Mouse (Mus musculus) layer of hippocampus, adult 2 months (tissue): Measurements from ENCODE around the gene Ddx5. TPM values are rescaled to one million over a fixed set of nuclear protein-coding genes. Genes with fewer than 3 reads are reported as not detected.
"Not testable (repeated sequence)": the region's sequence is repeated elsewhere in the genome, so short reads cannot be mapped to it uniquely, and the experiment has no call there.

Experiments
- DNase-seq, 2 experiments: peaks; one replicate each; pipeline ENCODE4 v3.0.0; 2022; ENCODE audit warnings: low spot score in 2 of 2
- H3K27ac ChIP-seq: fragments of 200-600 bp; 2 replicates; pipeline ENCODE4 v1.8.1; 2022
- H3K4me3 ChIP-seq: fragments of 200-600 bp; 2 replicates; pipeline ENCODE4 v1.8.1; 2022; ENCODE audit warnings: mild to moderate bottlenecking
- CTCF ChIP-seq: fragments of 200-600 bp; conservative IDR thresholded peaks from 2 replicates; pipeline ENCODE4 v1.8.1; 2022; ENCODE audit warnings: antibody characterized with exemption, mild to moderate bottlenecking, moderate library complexity
- total RNA-seq, 2 experiments: library from RNA; stranded (reverse); gene quantifications; 2 replicates each; pipeline ENCODE4 v1.2.3; 2021

Ddx5 gene
- total RNA-seq, 2 experiments from 2014 or later = 779 to 834 TPM

DNA sequence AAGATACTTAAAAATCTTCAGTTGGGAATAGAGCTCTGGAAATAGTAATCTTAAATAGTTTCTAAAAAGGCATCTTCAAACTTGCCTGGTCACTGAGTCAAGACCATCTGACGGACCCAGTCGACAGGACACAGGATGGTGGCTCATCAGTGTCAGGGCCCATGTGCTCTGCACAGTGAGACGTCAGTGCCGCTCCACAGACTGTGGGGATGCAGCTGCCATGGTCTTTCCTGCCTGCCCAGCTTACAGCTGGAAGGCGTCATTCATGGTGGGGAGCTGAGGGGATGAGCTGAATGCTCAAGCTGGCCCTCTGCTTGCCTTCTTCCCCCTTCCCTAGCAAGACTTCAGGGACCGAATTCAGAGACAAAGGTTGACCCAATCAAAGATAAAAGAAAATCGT lies 27.3 kb upstream of the Ddx5 start:
- Histone ChIP-seq H3K27ac (peak overlapping the region; percentile 24; the same call in 1 of the 2 replicates), H3K4me3 (no peak overlapping the region)
- no peak for TF ChIP-seq CTCF
- DNase-seq = no peak

DNA sequence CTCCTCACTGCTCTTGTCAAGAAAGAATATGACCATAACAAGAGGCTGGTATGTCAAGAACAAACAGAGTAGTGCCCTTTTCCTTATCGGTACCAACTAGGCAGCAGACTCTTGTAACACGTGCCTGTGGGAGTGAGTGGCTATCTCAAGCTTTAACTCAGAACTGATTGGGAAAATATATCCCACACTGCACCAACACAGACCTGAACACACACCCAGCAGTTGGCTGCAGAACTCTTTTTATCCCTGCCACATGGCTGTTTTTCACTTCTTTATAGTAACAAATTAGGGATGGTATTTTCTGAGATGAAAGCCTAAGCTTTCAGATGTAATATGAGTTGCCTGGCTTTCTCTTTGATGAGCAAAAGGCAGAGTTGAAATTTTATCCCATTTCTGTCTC lies 26.8 kb upstream of the Ddx5 start:
- Histone ChIP-seq H3K27ac (peak overlapping the region; percentile 62), H3K4me3 (no peak overlapping the region)
- no peak for DNase-seq
- TF ChIP-seq CTCF = no peak

DNA sequence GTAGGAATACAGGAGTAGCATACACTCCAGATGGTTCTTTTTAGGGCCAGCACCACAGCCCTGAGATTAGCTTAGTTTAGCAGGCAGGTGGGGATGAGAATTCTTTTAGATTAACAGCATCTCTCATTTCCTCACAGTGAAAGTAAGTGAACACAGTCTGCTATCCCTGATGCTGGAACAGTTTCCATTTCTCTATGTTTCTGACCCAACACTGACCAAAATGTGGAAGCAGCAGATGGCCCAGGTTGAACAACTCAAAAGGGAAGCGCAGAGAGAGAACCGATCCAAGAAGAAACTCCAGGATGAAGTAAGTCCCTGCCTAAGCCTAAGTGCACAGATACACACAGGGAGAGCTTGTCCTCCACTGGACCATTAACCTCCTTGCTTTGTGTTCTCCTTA lies 26.3 kb upstream of the Ddx5 start:
- TF ChIP-seq CTCF = no peak
- no peak for DNase-seq
- H3K27ac ChIP-seq = peak overlapping the region; percentile 62
- no peak overlapping the region for H3K4me3 ChIP-seq

DNA sequence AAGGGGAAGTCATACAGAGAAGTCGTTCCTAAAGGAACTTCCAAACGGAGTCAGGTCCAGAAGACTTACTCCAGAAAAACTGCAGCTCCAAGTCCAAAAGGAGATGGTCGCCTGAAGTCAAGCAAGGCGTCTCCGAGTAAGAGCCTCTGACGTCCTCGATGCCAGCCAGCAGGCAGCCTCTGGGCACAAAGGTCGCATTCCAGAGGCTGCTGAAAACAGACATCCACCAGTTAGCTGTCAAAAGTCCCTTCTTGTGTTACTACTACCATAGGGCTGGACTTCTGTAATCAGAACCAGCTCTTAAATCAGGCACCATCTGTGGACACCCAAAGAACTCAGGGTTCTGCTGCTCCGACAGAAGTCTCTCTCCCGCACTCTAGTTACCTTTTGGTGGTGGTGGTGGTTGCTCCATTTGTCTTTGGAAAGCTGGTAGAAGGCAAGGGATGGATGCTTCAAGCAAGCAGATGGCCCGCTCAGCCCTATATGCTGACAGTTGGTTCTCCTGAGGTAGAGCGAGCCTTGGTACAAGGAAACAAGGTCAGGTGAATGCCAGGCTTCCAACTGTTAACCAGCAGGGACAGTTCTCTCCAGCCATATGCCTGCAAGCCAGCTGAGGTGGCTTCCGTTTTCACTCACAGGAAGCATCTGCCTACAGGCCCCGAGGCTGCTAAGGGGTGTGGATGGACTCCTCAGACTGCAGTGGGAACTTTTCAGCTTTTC lies 25.8 kb upstream of the Ddx5 start:
- no peak for DNase-seq
- H3K4me3 ChIP-seq = no peak overlapping the region
- peak overlapping the region; percentile 62; the same call in 1 of the 2 replicates for H3K27ac ChIP-seq
- TF ChIP-seq CTCF = no peak

DNA sequence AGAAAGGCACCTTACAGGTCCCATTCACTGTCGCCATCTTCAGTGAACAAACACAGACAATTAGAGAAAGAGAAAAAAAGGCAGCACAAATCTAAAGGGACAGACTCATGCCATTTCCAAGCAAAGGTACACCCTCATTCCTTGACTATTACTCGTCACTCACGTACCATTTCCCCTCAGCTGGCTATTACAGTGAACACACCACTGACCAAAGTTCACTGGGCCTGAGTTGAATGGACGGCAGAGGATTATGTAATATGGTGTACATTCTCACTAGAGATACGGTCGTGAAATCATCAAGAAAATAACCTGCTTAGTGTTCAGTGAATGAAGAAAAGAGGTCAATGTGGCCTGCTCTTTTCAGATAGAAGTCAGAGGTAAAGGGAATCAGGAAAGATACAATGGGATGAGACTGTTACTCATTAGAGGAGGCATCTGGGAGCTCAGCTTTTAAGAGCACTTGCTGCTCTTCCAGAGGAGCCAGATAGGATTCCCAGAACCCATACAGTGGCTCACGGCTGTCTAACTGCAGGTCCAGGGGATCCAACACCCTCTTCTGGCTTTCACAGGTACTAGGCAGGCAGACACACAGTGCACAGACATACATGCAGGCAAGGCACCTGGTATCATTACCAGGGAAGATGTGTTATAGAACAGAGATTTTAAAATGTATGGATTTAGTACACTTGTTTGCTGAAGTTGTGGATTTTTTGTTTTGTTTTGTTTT lies 23.6 kb upstream of the Ddx5 start:
- no peak for DNase-seq
- H3K27ac ChIP-seq = no peak overlapping the region
- TF ChIP-seq CTCF = no peak
- no peak overlapping the region for H3K4me3 ChIP-seq

DNA sequence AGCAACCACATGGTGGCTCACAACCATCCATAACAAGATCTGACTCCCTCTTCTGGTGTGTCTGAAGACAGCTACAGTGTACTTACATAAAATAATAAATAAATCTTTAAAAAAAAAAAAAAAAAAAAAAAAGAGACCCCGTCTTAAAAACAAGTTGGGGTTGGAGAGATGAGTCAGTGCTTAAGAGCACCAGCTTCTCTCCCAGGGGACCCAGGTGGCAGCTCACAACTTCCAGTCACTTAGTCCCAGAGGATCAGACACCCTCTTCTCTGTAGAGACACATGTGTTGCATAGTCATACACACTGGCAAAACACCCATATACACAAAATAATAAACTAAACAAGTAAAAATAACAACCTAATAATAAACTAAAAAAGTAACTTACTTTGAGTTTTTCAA lies 18.5 kb upstream of the Ddx5 start:
- H3K4me3 ChIP-seq, H3K27ac ChIP-seq, DNase-seq: not testable (repeated sequence)

DNA sequence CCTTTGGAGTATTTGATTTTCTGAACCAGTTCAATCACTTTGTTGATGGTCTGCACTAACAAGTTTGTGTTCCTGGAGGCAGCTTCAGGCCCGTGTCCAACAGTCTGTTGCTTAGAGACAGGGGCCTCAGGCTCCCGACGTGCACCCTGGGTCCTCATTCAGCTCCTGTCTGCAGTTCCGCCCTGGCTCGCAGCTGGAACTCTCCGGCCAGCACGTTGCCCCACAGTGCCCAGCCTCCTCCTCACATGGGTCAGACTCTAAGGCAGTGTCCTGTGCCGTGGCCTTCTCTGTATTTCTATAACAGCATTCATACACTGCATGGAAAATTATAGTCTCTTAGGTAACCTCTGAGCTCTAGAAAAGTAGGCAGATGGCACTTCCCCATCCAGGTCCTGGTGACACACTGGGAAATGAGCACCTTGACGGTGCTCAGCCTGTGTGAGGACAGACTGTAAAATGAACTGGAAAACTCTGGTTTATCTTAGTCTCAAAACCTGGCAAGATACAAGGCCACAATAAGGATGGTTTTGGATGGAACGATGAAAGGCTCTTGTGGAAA lies 13.2 kb upstream of the Ddx5 start:
- TF ChIP-seq CTCF = no peak
- no peak for DNase-seq
- Histone ChIP-seq H3K27ac (peak overlapping the region; percentile 43; the same call in 1 of the 2 replicates), H3K4me3 (no peak overlapping the region)

DNA sequence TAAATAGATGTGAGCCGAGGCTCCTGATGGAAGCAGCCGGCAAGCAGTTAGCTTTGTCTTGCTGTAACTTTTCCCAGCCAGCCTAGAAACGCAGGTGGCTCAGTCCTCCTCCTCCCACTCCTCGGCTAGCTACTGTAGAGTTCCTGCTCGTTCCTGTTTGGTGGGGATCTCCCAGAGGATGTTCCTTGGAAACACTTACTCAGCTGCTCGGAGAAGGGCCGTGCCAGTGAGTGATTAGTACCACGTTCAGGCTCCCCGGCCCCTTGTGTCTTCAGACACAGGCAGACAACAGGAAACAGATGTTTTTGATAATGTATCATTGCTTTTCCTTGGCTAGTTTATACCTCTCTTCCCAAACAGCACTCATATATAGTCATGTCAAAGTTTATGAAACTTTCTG lies 6.7 kb upstream of the Ddx5 start:
- TF ChIP-seq CTCF = no peak
- Histone ChIP-seq H3K27ac (no peak overlapping the region), H3K4me3 (no peak overlapping the region)
- DNase-seq = no peak

DNA sequence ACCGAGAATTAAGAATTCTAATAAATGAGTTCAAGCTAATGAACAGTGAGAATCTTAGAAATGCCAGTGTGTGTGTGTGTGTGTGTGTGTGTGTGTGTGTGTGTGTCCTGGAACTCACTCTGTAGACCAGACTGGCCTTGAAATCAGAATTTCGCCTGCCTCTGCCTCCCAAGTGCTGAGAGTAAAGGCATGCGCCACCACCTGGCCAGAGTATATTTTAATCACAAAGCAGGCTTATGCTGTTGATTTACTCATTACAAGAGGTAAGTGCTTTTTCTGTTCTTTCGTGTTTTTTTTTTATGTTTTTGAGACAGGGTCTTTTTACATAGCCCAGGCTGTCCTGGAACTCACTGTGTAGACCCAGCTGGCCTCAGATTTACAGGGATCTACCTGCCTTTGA lies 4.9 kb upstream of the Ddx5 start:
- H3K27ac ChIP-seq = no peak overlapping the region
- no peak overlapping the region for H3K4me3 ChIP-seq
- no peak for DNase-seq
- TF ChIP-seq CTCF = no peak

DNA sequence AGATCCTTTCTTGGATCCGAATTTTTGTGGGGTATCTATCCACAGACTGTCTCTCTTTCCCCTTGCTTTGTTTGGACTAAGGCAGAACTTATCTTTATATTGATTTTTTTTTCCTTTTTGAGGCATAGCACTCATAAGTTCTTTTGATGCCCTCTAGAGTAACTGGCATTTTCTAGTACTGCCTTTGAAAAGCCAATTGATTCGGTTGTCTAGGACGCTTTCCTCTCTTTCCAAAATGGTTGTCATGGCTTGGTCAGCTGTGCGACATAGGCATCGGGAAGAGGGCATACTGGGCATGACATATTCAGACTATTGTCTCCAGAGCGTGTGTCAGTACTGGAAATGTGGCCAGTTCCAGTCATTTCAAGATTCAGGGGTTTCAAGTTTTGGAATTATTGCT lies 664 bp upstream of the Ddx5 start:
- Histone ChIP-seq H3K27ac (peak overlapping the region; percentile 100), H3K4me3 (peak overlapping the region; percentile 89)
- TF ChIP-seq CTCF = no peak
- DNase-seq = no peak

DNA sequence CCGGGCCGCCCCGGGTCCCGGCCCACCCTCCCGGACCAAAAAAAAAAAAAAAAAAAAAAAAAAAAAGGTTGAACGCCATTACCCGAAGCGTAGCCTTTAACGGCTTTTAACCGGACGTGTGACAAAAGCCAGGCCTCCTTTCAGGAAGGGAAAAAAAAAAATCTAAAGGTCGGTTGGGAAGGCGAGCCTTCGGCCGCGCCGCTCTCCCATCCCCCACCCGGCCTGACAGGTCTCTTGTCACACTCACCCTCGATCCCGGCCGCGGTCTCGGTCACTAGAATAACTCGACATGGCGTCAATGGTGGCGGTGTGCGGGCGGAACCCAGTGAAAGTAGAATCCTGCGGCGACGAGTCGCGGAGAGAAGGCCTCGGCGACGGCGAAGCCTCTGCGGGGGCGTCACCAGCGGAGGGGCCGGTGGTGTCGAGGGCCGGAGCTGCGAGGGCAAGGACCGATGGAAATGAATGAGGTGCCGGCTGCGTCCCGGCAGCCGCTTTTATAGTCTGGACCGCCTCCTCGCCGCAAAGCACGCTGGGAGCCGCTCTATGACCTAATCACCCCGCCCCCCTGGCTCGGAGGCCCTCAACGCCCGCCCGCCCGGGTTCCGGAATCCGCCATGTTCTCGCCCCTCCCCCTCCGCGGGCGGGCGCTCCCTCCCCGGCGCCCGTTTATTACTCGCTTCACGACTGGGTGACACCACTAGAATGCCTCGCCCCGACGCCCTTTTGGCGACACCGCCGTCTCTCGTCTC lies 785 bp downstream of the Ddx5 start:
- peak; percentile 97 to 99 for DNase-seq
- no peak for TF ChIP-seq CTCF
- peak overlapping the region; percentile 89 for H3K4me3 ChIP-seq
- peak overlapping the region; percentile 100 for H3K27ac ChIP-seq

DNA sequence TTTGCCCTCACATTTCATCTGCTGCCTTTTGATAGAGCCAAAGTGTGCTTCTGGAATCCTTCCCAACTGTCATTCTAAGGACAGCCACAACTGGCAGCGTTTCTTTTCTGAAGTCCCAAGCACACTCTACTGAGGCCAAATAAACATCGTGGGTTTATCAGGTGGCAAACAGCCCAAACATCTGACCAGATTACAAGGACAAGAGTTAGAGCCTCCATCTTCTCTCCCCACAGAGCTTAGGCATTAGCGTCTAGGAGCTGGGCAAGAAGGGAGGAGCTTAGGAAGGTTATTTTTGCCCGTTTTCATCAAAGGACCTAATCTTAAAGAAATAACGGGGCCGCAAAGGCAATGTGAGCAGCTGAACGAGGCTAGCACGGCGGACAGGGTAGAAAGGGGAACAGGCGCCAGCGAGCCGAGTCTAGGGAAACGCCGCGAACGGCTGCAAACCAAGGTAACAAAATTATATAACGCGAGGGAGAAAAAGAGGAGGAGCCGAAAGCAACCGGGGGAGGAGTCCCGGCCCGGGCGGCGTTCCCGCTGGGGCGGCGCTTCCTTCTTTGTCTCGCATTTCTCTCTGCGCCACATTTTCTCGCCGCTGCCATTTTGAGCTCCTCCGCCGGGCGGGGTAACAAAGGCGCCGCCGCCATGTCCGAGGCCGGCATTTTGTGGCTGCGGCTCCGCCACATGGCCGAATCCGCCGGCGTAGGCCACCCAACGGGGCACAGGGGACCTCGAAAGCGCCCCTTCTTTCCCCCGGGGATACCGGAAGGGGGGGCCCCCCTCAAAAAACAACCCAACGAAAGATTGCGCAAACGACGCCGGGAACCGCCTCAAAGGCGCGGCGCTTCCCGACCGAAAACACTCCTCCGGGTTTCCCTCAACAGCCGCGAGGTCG lies 1.6 kb downstream of the Ddx5 start:
- Histone ChIP-seq H3K27ac (peak overlapping the region; percentile 100), H3K4me3 (peak overlapping the region; percentile 89)
- DNase-seq = peak; percentile 88 to 91
- TF ChIP-seq CTCF = 0 out of 2 replicates have a peak, but pooled peaks have one; percentile 16
